Mouse (Mus musculus) cerebellum, adult 2 months (tissue): ENCODE data around the gene Ggps1. TPM values are rescaled to one million over a fixed set of nuclear protein-coding genes. Genes with fewer than 3 reads are reported as not detected.

Experiments used
- DNase-seq, 2 experiments: peaks; one replicate each; pipeline ENCODE4 v3.0.0; 2021
- H3K27ac ChIP-seq: fragments of 200-500 bp; 2 replicates; pipeline ENCODE4 v1.5.1; 2012; ENCODE audit warnings: low read length, control low read depth, inconsistent platforms; ENCODE audit not compliant: insufficient read depth
- H3K27me3 ChIP-seq: fragments of 200-500 bp; 2 replicates; pipeline ENCODE4 v1.6.1; 2012; ENCODE audit warnings: inconsistent platforms, mild to moderate bottlenecking, low read length, moderate library complexity; ENCODE audit not compliant: control insufficient read depth, insufficient read depth
- H3K4me1 ChIP-seq: fragments of 200-500 bp; 2 replicates; pipeline ENCODE4 v1.6.1; 2011; ENCODE audit warnings: low read length; ENCODE audit not compliant: control insufficient read depth, insufficient read depth
- H3K4me3 ChIP-seq: fragments of 200-500 bp; replicated peaks from 2 replicates; pipeline ENCODE3; 2011; ENCODE audit warnings: mild to moderate bottlenecking, low read depth, low read length, control low read depth; ENCODE audit not compliant: insufficient read depth
- CTCF ChIP-seq: fragments of 200-500 bp; IDR thresholded peaks from 2 replicates; pipeline ENCODE4 v1.5.1; 2011; ENCODE audit warnings: low read depth, mild to moderate bottlenecking, control low read depth, low read length, moderate library complexity, borderline replicate concordance; ENCODE audit not compliant: insufficient read depth
- POLR2A ChIP-seq: fragments of 200-500 bp; IDR thresholded peaks from 2 replicates; pipeline ENCODE4 v1.6.1; 2011; ENCODE audit warnings: low read length, control low read depth, borderline replicate concordance; ENCODE audit not compliant: insufficient read depth
- WGBS: fragments of 180-500 bp; shearing (Covaris S2); methylation state at CpG from one replicate; pipeline ENCODE4 v1.1.7; 2018; 5-methylcytosine and 5-hydroxymethylcytosine counted together
- polyA plus RNA-seq: library from polyadenylated mRNA; depleted of rRNA; stranded (reverse); fragments of >200 nt; gene quantifications from 2 replicates; pipeline ENCODE4 v1.2.3, GENCODE M21; 2012

The Ggps1 gene
- polyA plus RNA-seq, 1 experiment: 57.1 TPM

GRCm38 (mm10) chr13:14059582-14059981, 3.7 kb downstream of the Ggps1 start:
- TF ChIP-seq CTCF (no peak), POLR2A (no peak)
- Histone ChIP-seq H3K4me3 (no peak overlapping the region), H3K4me1 (peaks cover 4% of the 10 kb centered on the region; the same call in 1 of the 2 replicates), H3K27me3 (no peaks in the 10 kb centered on the region), H3K27ac (no peak overlapping the region)
- DNase-seq: no peak

- no peak overlapping the region for H3K4me3 ChIP-seq
- WGBS: 86% methylated on average over 3 of the region's 3 CpGs
- no peak overlapping the region for H3K27ac ChIP-seq
- TF ChIP-seq POLR2A: no peak
- TF ChIP-seq CTCF: no peak
- DNase-seq: no peak
- H3K27me3 ChIP-seq: no peaks in the 10 kb centered on the region
- peaks cover 4% of the 10 kb centered on the region; the same call in 1 of the 2 replicates for H3K4me1 ChIP-seq
These were observed 6.5 kb downstream of the Ggps1 start for GRCm38 (mm10) chr13:14056801-14057200.

- WGBS: 88% methylated on average over 1 of the region's 1 CpGs
- Histone ChIP-seq H3K27ac (no peak overlapping the region), H3K4me1 (no peaks in the 10 kb centered on the region), H3K27me3 (no peaks in the 10 kb centered on the region), H3K4me3 (no peak overlapping the region)
- DNase-seq: no peak
- TF ChIP-seq CTCF (no peak), POLR2A (no peak)
These were observed 13.4 kb downstream of the Ggps1 start for GRCm38 (mm10) chr13:14049878-14050277.

- H3K27me3 ChIP-seq: no peaks in the 10 kb centered on the region
- H3K4me3 ChIP-seq: no peak overlapping the region
- TF ChIP-seq CTCF: no peak
- TF ChIP-seq POLR2A: no peak
- DNase-seq: no peak
- WGBS: 72% methylated on average over 2 of the region's 2 CpGs
- H3K27ac ChIP-seq: no peak overlapping the region
- H3K4me1 ChIP-seq: no peaks in the 10 kb centered on the region
These were observed 18.8 kb downstream of the Ggps1 start for GRCm38 (mm10) chr13:14044521-14044920.

GRCm38 (mm10) chr13:14043851-14044250, 19.4 kb downstream of the Ggps1 start:
- Histone ChIP-seq H3K4me1 (no peaks in the 10 kb centered on the region), H3K4me3 (no peak overlapping the region), H3K27ac (no peak overlapping the region), H3K27me3 (no peaks in the 10 kb centered on the region)
- no peak for TF ChIP-seq CTCF
- no peak for TF ChIP-seq POLR2A
- DNase-seq: no peak

- Histone ChIP-seq H3K4me3 (no peak overlapping the region), H3K27ac (no peak overlapping the region), H3K27me3 (no peaks in the 10 kb centered on the region), H3K4me1 (no peaks in the 10 kb centered on the region)
- TF ChIP-seq POLR2A (no peak), CTCF (no peak)
- 5% methylated on average over 5 of the region's 5 CpGs for WGBS
- peak in 1 of 2 experiments; percentile 20 for DNase-seq
These were observed 23.1 kb downstream of the Ggps1 start for GRCm38 (mm10) chr13:14040186-14040585.

- Histone ChIP-seq H3K27me3 (no peaks in the 10 kb centered on the region), H3K4me3 (peak within 1 kb of the TSS; percentile 99), H3K4me1 (no peaks in the 10 kb centered on the region), H3K27ac (peak within 1 kb of the TSS; percentile 91)
- TF ChIP-seq POLR2A (peak; percentile 79), CTCF (peak; percentile 13; the same call in 1 of the 2 replicates)
- WGBS: under 1% methylated on average over 35 of the region's 35 CpGs
- DNase-seq: peak; percentile 90 to 94
These were observed 23.9 kb downstream of the Ggps1 start, which contains the start of gene Tbce for GRCm38 (mm10) chr13:14039292-14039965. TSS of gene Tbce (minus strand) at chr13:14039638.

- peak overlapping the region; percentile 91; the same call in 1 of the 2 replicates for H3K27ac ChIP-seq
- TF ChIP-seq CTCF (no peak), POLR2A (no peak)
- H3K27me3 ChIP-seq: no peaks in the 10 kb centered on the region
- H3K4me1 ChIP-seq: no peaks in the 10 kb centered on the region
- DNase-seq: no peak
- H3K4me3 ChIP-seq: peak overlapping the region; percentile 99
- WGBS: 2% methylated on average over 8 of the region's 8 CpGs
These were observed 24.4 kb downstream of the Ggps1 start for GRCm38 (mm10) chr13:14038911-14039291.
